Mouse (Mus musculus): ENCODE results near the gene Spata46.

Spata46 gene

DNA sequence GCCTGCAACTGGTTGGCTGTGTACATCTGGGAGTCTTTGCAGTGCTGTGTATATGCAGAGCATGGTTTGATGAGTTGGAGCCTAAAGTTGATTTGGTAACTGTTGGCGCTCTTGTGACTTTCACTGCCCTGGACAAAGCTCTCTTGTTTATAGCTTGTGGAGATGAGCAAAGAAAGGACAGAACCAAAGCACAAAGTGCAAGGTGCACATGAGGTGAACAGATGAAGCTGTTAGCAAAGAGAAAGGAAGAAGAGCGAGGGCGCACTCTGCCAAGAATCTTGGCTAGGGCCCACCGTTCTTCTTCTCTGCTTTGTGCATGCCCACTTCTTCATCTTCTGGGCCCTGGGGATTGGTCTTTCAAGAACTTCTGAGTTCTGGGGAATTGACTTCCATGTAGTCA, 35.3 kb downstream of the Spata46 start:
- DNase-seq: no peak

DNA sequence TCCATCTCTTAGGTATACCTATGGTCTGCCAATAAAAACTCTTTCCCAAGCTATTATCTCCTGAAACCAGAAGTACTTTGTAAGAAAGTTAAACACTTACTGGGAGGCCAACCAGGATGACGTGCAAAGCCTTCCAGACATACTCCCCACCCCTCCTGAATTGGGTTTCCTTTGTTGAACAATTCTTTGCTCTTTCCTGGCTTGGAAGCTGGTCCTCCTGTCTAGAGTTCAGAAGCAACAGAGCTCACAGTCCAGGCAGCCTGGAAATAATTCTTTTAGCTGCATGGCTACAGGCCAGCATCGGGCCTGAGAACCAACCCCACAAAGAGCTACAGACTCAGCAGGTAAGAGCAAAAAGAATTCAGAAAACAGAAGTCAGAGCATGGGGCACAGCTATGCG, 37.7 kb downstream of the Spata46 start:
- no peak for DNase-seq

DNA sequence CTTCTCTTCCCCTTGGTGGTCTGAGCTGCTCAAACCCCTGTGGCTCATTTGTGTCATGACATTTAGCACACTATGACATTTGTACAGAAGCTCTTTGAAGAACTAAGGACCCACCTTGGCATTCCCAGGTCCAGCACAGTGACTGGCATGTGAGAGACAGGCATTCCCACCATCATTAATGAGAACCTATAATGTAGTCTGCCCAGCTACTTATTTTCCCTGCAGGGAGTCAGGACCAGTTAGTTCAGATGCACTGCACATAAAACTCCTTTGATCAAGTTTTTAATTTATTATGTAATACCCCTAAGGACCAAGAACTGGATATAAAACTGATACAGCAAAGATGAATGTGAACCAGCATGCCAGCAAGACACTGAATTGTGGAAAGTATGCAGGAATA, 42.5 kb downstream of the Spata46 start:
- no peak for DNase-seq

DNA sequence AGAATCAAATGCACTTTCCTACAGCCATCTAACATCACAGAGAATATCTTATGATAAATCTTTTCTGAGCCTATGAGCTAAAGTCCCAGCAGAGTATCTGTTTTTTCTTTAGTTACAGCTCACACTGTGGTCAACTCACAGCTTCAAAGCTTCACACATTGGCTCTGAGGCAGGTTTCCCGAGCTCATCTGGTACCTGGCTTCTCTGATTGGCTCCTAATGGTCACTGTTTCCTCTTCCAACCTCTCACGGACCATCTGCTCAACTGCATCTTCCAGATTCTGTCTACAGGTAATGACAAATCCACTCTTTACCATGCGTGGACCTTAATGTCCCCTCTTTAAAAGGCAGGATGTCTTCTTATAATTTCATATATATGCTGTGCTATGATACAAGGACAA, 44.7 kb downstream of the Spata46 start:
- DNase-seq: no peak

DNA sequence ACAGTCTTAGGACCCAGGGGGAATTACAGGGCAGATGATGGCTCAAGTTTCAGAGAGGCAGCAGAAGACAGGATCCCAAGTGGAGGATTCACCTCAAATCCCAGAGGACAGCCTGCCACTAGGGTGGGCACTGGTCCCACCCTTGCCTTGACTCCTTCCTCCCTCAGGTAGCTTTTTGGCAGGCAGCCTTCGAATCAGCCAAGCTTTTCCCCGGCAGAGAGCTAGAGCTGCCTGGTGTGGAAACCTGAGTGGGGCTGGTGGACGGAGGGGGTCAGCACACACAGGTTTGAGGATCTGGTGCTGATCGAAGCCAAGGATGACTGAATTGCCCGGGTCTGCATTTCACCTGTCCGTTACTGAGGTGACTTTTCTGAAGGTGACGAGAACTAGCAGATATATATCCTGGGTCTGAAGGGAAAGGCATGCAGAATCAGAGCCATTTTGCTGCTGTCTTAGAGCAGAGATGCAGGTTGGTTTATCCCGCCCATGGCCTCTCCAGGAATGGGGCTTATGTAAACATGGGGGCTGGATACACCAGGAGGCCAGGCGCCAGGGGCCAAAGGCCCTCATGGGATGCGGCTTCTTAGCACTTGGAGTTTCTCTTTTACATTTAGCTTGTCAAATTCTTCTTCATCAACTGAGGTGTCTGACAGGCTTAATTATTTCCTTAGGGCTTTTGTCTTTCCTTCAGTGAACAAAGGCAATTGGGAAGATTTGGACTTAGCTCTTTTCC, 51.7 kb downstream of the Spata46 start:
- DNase-seq: no peak

Measured in right cerebral cortex, adult 18-20 months (tissue).